Mouse (Mus musculus) liver, embryonic 15.5 days (tissue): ENCODE results near the gene Rasgrf2. TPM values are rescaled to one million over a fixed set of nuclear protein-coding genes. Genes with fewer than 3 reads are reported as not detected.

ENCODE experiments used
- ATAC-seq: fragments of 200-750 bp; cut with Nextera tagmentation; 2 replicates; pipeline ENCODE4 v1.8.0; 2017; ENCODE audit warnings: moderate number of reproducible peaks, mild to moderate bottlenecking, moderate library complexity; ENCODE audit not compliant: insufficient read depth
- H3K27ac ChIP-seq: fragments of 300-500 bp; sonication (generic); replicated peaks from 2 replicates; pipeline ENCODE4 v1.5.1; 2015; ENCODE audit warnings: mild to moderate bottlenecking, inconsistent platforms
- H3K27me3 ChIP-seq: fragments of 300-500 bp; sonication (generic); 2 replicates; pipeline ENCODE4 v1.6.1; 2015; ENCODE audit warnings: mild to moderate bottlenecking, inconsistent platforms
- H3K36me3 ChIP-seq: fragments of 300-500 bp; sonication (generic); replicated peaks from 2 replicates; pipeline ENCODE4 v1.6.1; 2015; ENCODE audit warnings: moderate library complexity, mild to moderate bottlenecking, inconsistent platforms
- H3K4me1 ChIP-seq: fragments of 300-500 bp; sonication (generic); replicated peaks from 2 replicates; pipeline ENCODE4 v1.6.1; 2015; ENCODE audit warnings: inconsistent platforms
- H3K4me2 ChIP-seq: fragments of 300-500 bp; sonication (generic); 2 replicates; pipeline ENCODE4 v1.6.1; 2015; ENCODE audit warnings: moderate library complexity, mild to moderate bottlenecking, inconsistent platforms
- H3K4me3 ChIP-seq: fragments of 300-500 bp; sonication (generic); replicated peaks from 2 replicates; pipeline ENCODE4 v1.5.1; 2015; ENCODE audit warnings: mild to moderate bottlenecking, inconsistent platforms
- H3K9ac ChIP-seq: fragments of 300-500 bp; sonication (generic); 2 replicates; pipeline ENCODE4 v1.6.1; 2015; ENCODE audit warnings: moderate library complexity, mild to moderate bottlenecking, inconsistent platforms
- H3K9me3 ChIP-seq: fragments of 300-500 bp; sonication (generic); replicated peaks from 2 replicates; pipeline ENCODE4 v1.6.1; 2016; ENCODE audit warnings: inconsistent platforms
- WGBS: fragments of 180-500 bp; shearing (Covaris S2); methylation state at CpG from one replicate; pipeline ENCODE4 v1.1.7; 2015; ENCODE audit warnings: mixed read lengths; ENCODE audit not compliant: insufficient replicate concordance; 5-methylcytosine and 5-hydroxymethylcytosine counted together
- polyA plus RNA-seq: library from polyadenylated mRNA; unstranded; fragments of >200 nt; fragmentation: Nextera tagmentation; extraction: Ambion mirVana; gene quantifications from 2 replicates; pipeline ENCODE4 v1.2.1, GENCODE M21; 2015

The Rasgrf2 gene
- polyA plus RNA-seq, 1 experiment from 2014 or later: 0.13 TPM

GRCm38 (mm10) chr13:91911652-91912051 lies 219.8 kb downstream of the Rasgrf2 start:
- Histone ChIP-seq H3K4me1 (no peaks in the 10 kb centered on the region), H3K4me2 (no peak overlapping the region), H3K27ac (no peak overlapping the region), H3K9me3 (no peaks in the 10 kb centered on the region), H3K4me3 (no peak overlapping the region), H3K36me3 (no peaks in the 10 kb centered on the region), H3K9ac (no peak overlapping the region), H3K27me3 (no peaks in the 10 kb centered on the region)
- no peak for ATAC-seq

DNA sequence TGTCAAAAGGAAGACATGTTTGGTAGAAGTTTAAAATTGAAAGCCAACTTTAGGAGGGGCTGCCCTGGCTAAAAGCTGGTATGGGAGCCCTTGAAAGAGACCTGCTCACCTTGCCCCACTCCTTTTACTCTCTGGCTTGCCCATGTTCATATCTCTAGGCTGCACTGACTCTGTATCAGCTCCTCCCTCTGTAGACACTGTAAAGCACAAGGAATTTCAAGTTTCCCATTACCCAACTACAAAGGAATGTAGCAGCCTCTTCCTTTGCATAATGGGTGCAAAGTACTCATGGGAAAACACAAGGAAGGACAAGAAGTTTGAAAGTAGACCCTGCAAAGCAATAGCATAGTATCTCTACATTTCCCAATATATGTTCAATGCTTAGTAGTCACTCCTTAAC lies 220.2 kb downstream of the Rasgrf2 start:
- Histone ChIP-seq H3K9me3 (no peaks in the 10 kb centered on the region), H3K9ac (no peak overlapping the region), H3K4me3 (no peak overlapping the region), H3K36me3 (no peaks in the 10 kb centered on the region), H3K4me2 (no peak overlapping the region), H3K27ac (no peak overlapping the region), H3K4me1 (no peaks in the 10 kb centered on the region), H3K27me3 (no peaks in the 10 kb centered on the region)
- ATAC-seq: no peak

- Histone ChIP-seq H3K36me3 (no peaks in the 10 kb centered on the region), H3K9me3 (no peaks in the 10 kb centered on the region), H3K4me2 (no peak overlapping the region), H3K4me1 (no peaks in the 10 kb centered on the region), H3K27me3 (no peaks in the 10 kb centered on the region), H3K4me3 (no peak overlapping the region), H3K27ac (no peak overlapping the region), H3K9ac (no peak overlapping the region)
- no peak for ATAC-seq
- WGBS: 28% methylated on average over 10 of the region's 10 CpGs
Observed at GRCm38 (mm10) chr13:91908202-91908980, 223.1 kb downstream of the Rasgrf2 start.

DNA sequence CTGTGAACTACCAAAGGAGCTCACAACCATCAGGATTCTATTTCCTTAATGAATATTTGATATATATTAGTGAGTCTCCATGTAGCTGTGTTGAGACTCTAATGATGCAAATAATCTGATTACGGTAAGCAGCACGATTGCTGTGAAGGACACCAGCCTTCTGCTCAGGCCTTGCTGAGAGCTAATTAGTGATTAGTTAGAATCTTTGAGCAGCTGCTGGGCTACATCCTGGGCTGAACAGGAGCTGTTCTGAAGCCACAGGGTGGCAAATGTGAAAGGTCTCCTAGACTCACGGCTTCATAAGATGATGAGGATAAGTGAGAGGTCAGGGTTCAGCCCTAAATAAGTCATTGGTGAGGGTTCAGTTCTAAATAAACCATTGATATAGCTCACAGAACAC lies 225.1 kb downstream of the Rasgrf2 start:
- WGBS: 68% methylated on average over 3 of the region's 3 CpGs
- Histone ChIP-seq H3K4me2 (no peak overlapping the region), H3K27me3 (no peaks in the 10 kb centered on the region)

DNA sequence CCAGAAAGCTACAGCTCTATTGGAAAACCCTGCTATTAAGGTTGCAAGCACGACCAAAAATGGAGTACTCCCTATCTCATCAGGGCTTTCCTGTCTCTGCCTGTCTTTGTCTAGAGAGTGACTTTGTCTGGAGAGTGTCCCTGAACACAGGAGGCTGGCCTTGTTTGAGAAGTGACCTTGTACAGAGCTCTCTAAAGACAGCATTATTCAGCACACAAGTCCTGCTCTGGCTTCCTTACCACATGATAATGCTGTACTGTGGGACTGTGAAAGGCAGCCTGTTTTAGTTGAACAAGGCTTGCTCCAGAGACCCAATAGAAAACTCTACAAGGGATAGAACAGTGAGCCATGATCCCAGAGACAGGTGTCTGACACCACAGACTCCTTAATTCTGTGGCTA lies 235.0 kb downstream of the Rasgrf2 start:
- WGBS: 24% methylated on average over 1 of the region's 1 CpGs
- Histone ChIP-seq H3K4me1 (no peaks in the 10 kb centered on the region), H3K9ac (no peak overlapping the region), H3K9me3 (no peaks in the 10 kb centered on the region; the same call in 1 of the 2 replicates), H3K4me3 (no peak overlapping the region), H3K4me2 (no peak overlapping the region), H3K27me3 (no peaks in the 10 kb centered on the region), H3K27ac (no peak overlapping the region), H3K36me3 (no peaks in the 10 kb centered on the region)
- no peak for ATAC-seq

More for the DNA sequence above, 225.1 kb downstream of the Rasgrf2 start:
- H3K27ac ChIP-seq: no peak overlapping the region
- no peaks in the 10 kb centered on the region for H3K4me1 ChIP-seq
- no peaks in the 10 kb centered on the region for H3K36me3 ChIP-seq
- H3K4me3 ChIP-seq: no peak overlapping the region
- H3K9me3 ChIP-seq: no peaks in the 10 kb centered on the region
- no peak overlapping the region for H3K9ac ChIP-seq
- ATAC-seq: no peak

GRCm38 (mm10) chr13:91893132-91893531 lies 238.3 kb downstream of the Rasgrf2 start:
- H3K4me3 ChIP-seq: no peak overlapping the region

GRCm38 (mm10) chr13:91890031-91890619 lies 241.3 kb downstream of the Rasgrf2 start:
- H3K9me3 ChIP-seq: no peaks in the 10 kb centered on the region
- H3K4me2 ChIP-seq: no peak overlapping the region
- H3K27ac ChIP-seq: no peak overlapping the region
- ATAC-seq: no peak
- no peaks in the 10 kb centered on the region for H3K36me3 ChIP-seq
- 69% methylated on average over 6 of the region's 6 CpGs for WGBS
- H3K9ac ChIP-seq: no peak overlapping the region
- H3K4me1 ChIP-seq: no peaks in the 10 kb centered on the region
- H3K4me3 ChIP-seq: no peak overlapping the region
- H3K27me3 ChIP-seq: no peaks in the 10 kb centered on the region

More at GRCm38 (mm10) chr13:91893132-91893531, 238.3 kb downstream of the Rasgrf2 start:
- 52% methylated on average over 6 of the region's 6 CpGs for WGBS
- Histone ChIP-seq H3K27ac (no peak overlapping the region), H3K4me1 (no peaks in the 10 kb centered on the region), H3K4me2 (no peak overlapping the region), H3K36me3 (no peaks in the 10 kb centered on the region), H3K27me3 (no peaks in the 10 kb centered on the region), H3K9ac (no peak overlapping the region), H3K9me3 (no peaks in the 10 kb centered on the region)
- ATAC-seq: no peak

- H3K4me2 ChIP-seq: no peak overlapping the region
- WGBS: 62% methylated on average over 5 of the region's 5 CpGs
- no peaks in the 10 kb centered on the region for H3K36me3 ChIP-seq
- H3K27me3 ChIP-seq: no peaks in the 10 kb centered on the region
- no peak overlapping the region for H3K27ac ChIP-seq
- ATAC-seq: no peak
- no peaks in the 10 kb centered on the region for H3K4me1 ChIP-seq
- no peaks in the 10 kb centered on the region for H3K9me3 ChIP-seq
- H3K9ac ChIP-seq: no peak overlapping the region
- H3K4me3 ChIP-seq: no peak overlapping the region
Observed at GRCm38 (mm10) chr13:91884714-91885386, 246.6 kb downstream of the Rasgrf2 start.

DNA sequence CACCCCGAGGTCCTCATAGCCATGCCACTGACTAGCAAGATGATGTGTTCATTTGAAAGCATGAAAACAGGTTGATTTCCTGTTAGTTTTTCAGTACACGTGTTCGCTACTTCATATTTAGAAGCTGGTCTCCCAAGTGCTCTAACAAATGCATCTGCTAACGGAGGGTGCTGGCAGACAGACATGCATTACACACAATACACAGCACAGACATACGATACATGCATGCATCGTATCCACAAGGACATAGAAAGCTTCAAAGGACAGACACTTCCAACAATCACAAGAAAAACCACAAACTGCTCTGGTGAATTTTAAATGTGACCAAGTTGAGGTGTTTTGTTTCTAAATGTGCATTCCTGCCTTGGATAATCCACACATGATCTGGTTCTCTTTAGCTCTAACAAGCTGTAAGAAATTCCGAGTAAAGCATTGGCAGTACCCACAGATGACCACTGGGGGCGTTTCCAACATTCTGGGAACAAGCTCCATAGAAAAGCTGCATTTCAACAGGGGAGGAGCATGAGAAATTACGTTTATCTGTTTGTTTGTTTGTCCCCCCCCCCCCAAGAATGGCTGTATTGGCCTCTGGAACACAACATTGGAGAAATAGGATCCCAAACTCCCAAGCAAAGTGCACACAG lies 249.5 kb downstream of the Rasgrf2 start:
- H3K36me3 ChIP-seq: no peaks in the 10 kb centered on the region
- no peaks in the 10 kb centered on the region for H3K4me1 ChIP-seq
- no peak for ATAC-seq
- no peaks in the 10 kb centered on the region for H3K27me3 ChIP-seq
- H3K9me3 ChIP-seq: no peaks in the 10 kb centered on the region
- no peak overlapping the region for H3K4me2 ChIP-seq
- H3K27ac ChIP-seq: no peak overlapping the region
- H3K4me3 ChIP-seq: no peak overlapping the region
- 51% methylated on average over 9 of the region's 9 CpGs for WGBS
- H3K9ac ChIP-seq: no peak overlapping the region

GRCm38 (mm10) chr13:91880256-91880655 lies 251.2 kb downstream of the Rasgrf2 start:
- H3K4me3 ChIP-seq: no peak overlapping the region
- 70% methylated on average over 4 of the region's 4 CpGs for WGBS
- ATAC-seq: no peak

GRCm38 (mm10) chr13:91877996-91878395 lies 253.5 kb downstream of the Rasgrf2 start:
- no peaks in the 10 kb centered on the region for H3K9me3 ChIP-seq
- H3K27ac ChIP-seq: no peak overlapping the region
- no peak for ATAC-seq
- no peaks in the 10 kb centered on the region for H3K36me3 ChIP-seq
- H3K4me1 ChIP-seq: no peaks in the 10 kb centered on the region
- no peaks in the 10 kb centered on the region for H3K27me3 ChIP-seq
- H3K4me2 ChIP-seq: no peak overlapping the region
- no peak overlapping the region for H3K9ac ChIP-seq
- no peak overlapping the region for H3K4me3 ChIP-seq
- 63% methylated on average over 3 of the region's 3 CpGs for WGBS

More at GRCm38 (mm10) chr13:91880256-91880655, 251.2 kb downstream of the Rasgrf2 start:
- no peaks in the 10 kb centered on the region for H3K9me3 ChIP-seq
- H3K27ac ChIP-seq: no peak overlapping the region
- H3K9ac ChIP-seq: no peak overlapping the region
- H3K27me3 ChIP-seq: no peaks in the 10 kb centered on the region
- no peaks in the 10 kb centered on the region for H3K4me1 ChIP-seq
- no peak overlapping the region for H3K4me2 ChIP-seq
- H3K36me3 ChIP-seq: no peaks in the 10 kb centered on the region
